Mouse (Mus musculus): ENCODE measurements around the gene Rrp15.
"Not testable (repeated sequence)": the region's sequence is repeated elsewhere in the genome, so short reads cannot be mapped to it uniquely, and the experiment has no call there.

Gene Rrp15

GRCm38 (mm10) chr1:186748724-186749653 lies at the start of gene Rrp15:
Gene Rrp15, minus strand, starts transcription at chr1:186749358.
- peak; percentile 72 to 77 for DNase-seq (ENCODE audit: low spot score in 2 of 2)

GRCm38 (mm10) chr1:186797991-186798390 lies 48.8 kb upstream of the Rrp15 start:
- no peak for DNase-seq (ENCODE audit: low spot score in 2 of 2)

- DNase-seq (ENCODE audit: low spot score in 2 of 2) = no peak
Measured at GRCm38 (mm10) chr1:186785359-186785758, 36.2 kb upstream of the Rrp15 start.

- no peak for DNase-seq (ENCODE audit: low spot score in 2 of 2)
Measured at GRCm38 (mm10) chr1:186780826-186781225, 31.7 kb upstream of the Rrp15 start.

GRCm38 (mm10) chr1:186773124-186773523 lies 24.0 kb upstream of the Rrp15 start:
- DNase-seq (ENCODE audit: low spot score in 2 of 2) = no peak

GRCm38 (mm10) chr1:186772547-186773077 lies 23.5 kb upstream of the Rrp15 start:
- no peak for DNase-seq (ENCODE audit: low spot score in 2 of 2)

GRCm38 (mm10) chr1:186772005-186772404 lies 22.8 kb upstream of the Rrp15 start:
- DNase-seq (ENCODE audit: low spot score in 2 of 2) = no peak

- no peak for DNase-seq (ENCODE audit: low spot score in 2 of 2)
Measured at GRCm38 (mm10) chr1:186770659-186771058, 21.5 kb upstream of the Rrp15 start.

- no peak for DNase-seq (ENCODE audit: low spot score in 2 of 2)
Measured at GRCm38 (mm10) chr1:186768392-186768791, 19.2 kb upstream of the Rrp15 start.

GRCm38 (mm10) chr1:186763451-186763850 lies 14.3 kb upstream of the Rrp15 start:
- DNase-seq (ENCODE audit: low spot score in 2 of 2) = not testable (repeated sequence)

- DNase-seq (ENCODE audit: low spot score in 2 of 2) = no peak
Measured at GRCm38 (mm10) chr1:186749675-186750283, 621 bp upstream of the Rrp15 start.

- no peak for DNase-seq (ENCODE audit: low spot score in 2 of 2)
Measured at GRCm38 (mm10) chr1:186739828-186740227, 9.3 kb downstream of the Rrp15 start.

GRCm38 (mm10) chr1:186735537-186735936 lies 13.6 kb downstream of the Rrp15 start:
- no peak for DNase-seq (ENCODE audit: low spot score in 2 of 2)

- DNase-seq (ENCODE audit: low spot score in 2 of 2) = no peak
Measured at GRCm38 (mm10) chr1:186733052-186733451, 16.1 kb downstream of the Rrp15 start.

- DNase-seq (ENCODE audit: low spot score in 2 of 2) = no peak
Measured at GRCm38 (mm10) chr1:186728778-186729177, 20.4 kb downstream of the Rrp15 start.

GRCm38 (mm10) chr1:186726117-186726516 lies 23.0 kb downstream of the Rrp15 start:
- DNase-seq (ENCODE audit: low spot score in 2 of 2) = no peak

- no peak for DNase-seq (ENCODE audit: low spot score in 2 of 2)
Measured at GRCm38 (mm10) chr1:186722299-186722698, 26.9 kb downstream of the Rrp15 start.

- peak; percentile 66 to 86 for DNase-seq (ENCODE audit: low spot score in 2 of 2)
Measured at GRCm38 (mm10) chr1:186721846-186722245, 27.3 kb downstream of the Rrp15 start.

GRCm38 (mm10) chr1:186721166-186721565 lies 28.0 kb downstream of the Rrp15 start:
- no peak for DNase-seq (ENCODE audit: low spot score in 2 of 2)

- DNase-seq (ENCODE audit: low spot score in 2 of 2) = no peak
Measured at GRCm38 (mm10) chr1:186719708-186720107, 29.4 kb downstream of the Rrp15 start.

GRCm38 (mm10) chr1:186718881-186719280 lies 30.3 kb downstream of the Rrp15 start:
- DNase-seq (ENCODE audit: low spot score in 2 of 2) = no peak

GRCm38 (mm10) chr1:186714980-186715896 lies 33.9 kb downstream of the Rrp15 start:
- DNase-seq (ENCODE audit: low spot score in 2 of 2) = no peak

Data from frontal cortex, postnatal 14 days (tissue).